Mouse (Mus musculus) embryonic facial prominence, embryonic 10.5 days (tissue): Measurements from ENCODE around the gene Serpina10. TPM values are rescaled to one million over a fixed set of nuclear protein-coding genes. Genes with fewer than 3 reads are reported as not detected.

Experiments
- DNase-seq: peaks from one replicate; pipeline ENCODE4 v3.0.0-alpha.2; 2017; ENCODE audit warnings: low spot score
- H3K27ac ChIP-seq: fragments of 300-500 bp; sonication (generic); replicated peaks from 2 replicates; pipeline ENCODE4 v1.5.1; 2016; ENCODE audit warnings: mild to moderate bottlenecking
- H3K27me3 ChIP-seq: fragments of 300-500 bp; sonication (generic); replicated peaks from 2 replicates; pipeline ENCODE4 v1.6.1; 2016; ENCODE audit warnings: low read depth, mild to moderate bottlenecking; ENCODE audit not compliant: poor library complexity, severe bottlenecking
- H3K36me3 ChIP-seq: fragments of 300-500 bp; sonication (generic); replicated peaks from 2 replicates; pipeline ENCODE4 v1.6.1; 2016; ENCODE audit warnings: mild to moderate bottlenecking, moderate library complexity
- H3K4me1 ChIP-seq: fragments of 300-500 bp; sonication (generic); 2 replicates; pipeline ENCODE4 v1.6.1; 2016
- H3K4me3 ChIP-seq: fragments of 300-500 bp; sonication (generic); 2 replicates; pipeline ENCODE4 v1.5.1; 2016; ENCODE audit warnings: mild to moderate bottlenecking, moderate library complexity
- H3K9me3 ChIP-seq: fragments of 300-500 bp; sonication (generic); 2 replicates; pipeline ENCODE4 v1.6.1; 2016; ENCODE audit warnings: mild to moderate bottlenecking
- WGBS: fragments of 180-500 bp; shearing (Covaris S2); methylation state at CpG from one replicate; pipeline ENCODE4 v1.1.7; 2016; 5-methylcytosine and 5-hydroxymethylcytosine counted together
- polyA plus RNA-seq: library from polyadenylated mRNA; unstranded; fragments of >200 nt; fragmentation: Nextera tagmentation; extraction: Ambion mirVana; gene quantifications from 2 replicates; pipeline ENCODE4 v1.2.1, GENCODE M21; 2016

The Serpina10 gene
- polyA plus RNA-seq, 1 experiment from 2014 or later = not detected

GRCm38 (mm10) chr12:103655123-103656044 is 24.1 kb upstream of the Serpina10 start:
- no peak for DNase-seq
- Histone ChIP-seq H3K27me3 (no peaks in the 10 kb centered on the region), H3K36me3 (no peaks in the 10 kb centered on the region), H3K27ac (no peak overlapping the region), H3K4me3 (no peak overlapping the region), H3K9me3 (no peaks in the 10 kb centered on the region), H3K4me1 (no peaks in the 10 kb centered on the region)
- 84% methylated on average over 7 of the region's 7 CpGs for WGBS

GRCm38 (mm10) chr12:103653836-103654235 is 22.6 kb upstream of the Serpina10 start:
- WGBS = 88% methylated on average over 2 of the region's 2 CpGs
- Histone ChIP-seq H3K27me3 (no peaks in the 10 kb centered on the region), H3K4me1 (no peaks in the 10 kb centered on the region), H3K9me3 (no peaks in the 10 kb centered on the region), H3K36me3 (no peaks in the 10 kb centered on the region), H3K27ac (no peak overlapping the region), H3K4me3 (no peak overlapping the region)
- DNase-seq = no peak

GRCm38 (mm10) chr12:103646314-103646713 is 15.1 kb upstream of the Serpina10 start:
- no peaks in the 10 kb centered on the region for H3K9me3 ChIP-seq
- WGBS = 66% methylated on average over 2 of the region's 2 CpGs
- H3K27me3 ChIP-seq = no peaks in the 10 kb centered on the region
- H3K4me1 ChIP-seq = no peaks in the 10 kb centered on the region
- no peak for DNase-seq
- no peaks in the 10 kb centered on the region for H3K36me3 ChIP-seq
- H3K27ac ChIP-seq = no peak overlapping the region
- H3K4me3 ChIP-seq = no peak overlapping the region

- Histone ChIP-seq H3K36me3 (no peaks in the 10 kb centered on the region), H3K4me3 (no peak overlapping the region), H3K27ac (no peak overlapping the region), H3K4me1 (no peaks in the 10 kb centered on the region), H3K9me3 (no peaks in the 10 kb centered on the region), H3K27me3 (no peaks in the 10 kb centered on the region)
- 37% methylated on average over 5 of the region's 5 CpGs for WGBS
- no peak for DNase-seq
Measured at GRCm38 (mm10) chr12:103644601-103645000, 13.4 kb upstream of the Serpina10 start.

- Histone ChIP-seq H3K36me3 (no peaks in the 10 kb centered on the region), H3K9me3 (no peaks in the 10 kb centered on the region), H3K27ac (no peak overlapping the region), H3K27me3 (no peaks in the 10 kb centered on the region), H3K4me3 (no peak overlapping the region), H3K4me1 (no peaks in the 10 kb centered on the region)
- 81% methylated on average over 3 of the region's 3 CpGs for WGBS
- DNase-seq = no peak
Measured at GRCm38 (mm10) chr12:103643818-103644217, 12.6 kb upstream of the Serpina10 start.

GRCm38 (mm10) chr12:103643336-103643735 is 12.1 kb upstream of the Serpina10 start:
- Histone ChIP-seq H3K27ac (no peak overlapping the region), H3K4me1 (no peaks in the 10 kb centered on the region), H3K4me3 (no peak overlapping the region), H3K27me3 (no peaks in the 10 kb centered on the region), H3K9me3 (no peaks in the 10 kb centered on the region), H3K36me3 (no peaks in the 10 kb centered on the region)
- peak; percentile 79 for DNase-seq
- under 1% methylated on average over 2 of the region's 2 CpGs for WGBS

GRCm38 (mm10) chr12:103635846-103636245 is 4.6 kb upstream of the Serpina10 start:
- WGBS = 85% methylated on average over 2 of the region's 2 CpGs

GRCm38 (mm10) chr12:103634430-103634829 is 3.2 kb upstream of the Serpina10 start:
- Histone ChIP-seq H3K4me1 (no peaks in the 10 kb centered on the region), H3K36me3 (no peaks in the 10 kb centered on the region), H3K9me3 (no peaks in the 10 kb centered on the region), H3K27ac (no peak overlapping the region), H3K27me3 (no peaks in the 10 kb centered on the region), H3K4me3 (no peak overlapping the region)
- no peak for DNase-seq
- 80% methylated on average over 2 of the region's 2 CpGs for WGBS

More at GRCm38 (mm10) chr12:103635846-103636245, 4.6 kb upstream of the Serpina10 start:
- Histone ChIP-seq H3K4me3 (no peak overlapping the region), H3K27ac (no peak overlapping the region), H3K4me1 (no peaks in the 10 kb centered on the region), H3K9me3 (no peaks in the 10 kb centered on the region), H3K36me3 (no peaks in the 10 kb centered on the region), H3K27me3 (no peaks in the 10 kb centered on the region)
- no peak for DNase-seq

- WGBS = 90% methylated on average over 10 of the region's 10 CpGs
Measured at GRCm38 (mm10) chr12:103616860-103617261, 14.4 kb downstream of the Serpina10 start.

GRCm38 (mm10) chr12:103615734-103616133 is 15.5 kb downstream of the Serpina10 start:
- Histone ChIP-seq H3K27ac (no peak overlapping the region), H3K9me3 (no peaks in the 10 kb centered on the region), H3K4me1 (no peaks in the 10 kb centered on the region), H3K27me3 (no peaks in the 10 kb centered on the region), H3K4me3 (no peak overlapping the region), H3K36me3 (no peaks in the 10 kb centered on the region)
- no peak for DNase-seq
- 88% methylated on average over 4 of the region's 4 CpGs for WGBS

More at GRCm38 (mm10) chr12:103616860-103617261, 14.4 kb downstream of the Serpina10 start:
- Histone ChIP-seq H3K4me3 (no peak overlapping the region), H3K4me1 (no peaks in the 10 kb centered on the region), H3K9me3 (no peaks in the 10 kb centered on the region), H3K27ac (no peak overlapping the region), H3K27me3 (no peaks in the 10 kb centered on the region), H3K36me3 (no peaks in the 10 kb centered on the region)
- DNase-seq = no peak

- no peaks in the 10 kb centered on the region for H3K4me1 ChIP-seq
- DNase-seq = no peak
- no peaks in the 10 kb centered on the region for H3K9me3 ChIP-seq
- no peaks in the 10 kb centered on the region for H3K36me3 ChIP-seq
- H3K27me3 ChIP-seq = no peaks in the 10 kb centered on the region
- 92% methylated on average over 1 of the region's 1 CpGs for WGBS
- no peak overlapping the region for H3K4me3 ChIP-seq
- no peak overlapping the region for H3K27ac ChIP-seq
Measured at GRCm38 (mm10) chr12:103615141-103615540, 16.1 kb downstream of the Serpina10 start.

- WGBS = 65% methylated on average over 3 of the region's 3 CpGs
- Histone ChIP-seq H3K36me3 (no peaks in the 10 kb centered on the region), H3K9me3 (no peaks in the 10 kb centered on the region), H3K4me1 (no peaks in the 10 kb centered on the region), H3K27me3 (no peaks in the 10 kb centered on the region), H3K4me3 (no peak overlapping the region), H3K27ac (no peak overlapping the region)
- no peak for DNase-seq
Measured at GRCm38 (mm10) chr12:103601839-103602238, 29.4 kb downstream of the Serpina10 start.

- no peaks in the 10 kb centered on the region for H3K9me3 ChIP-seq
- WGBS = 21% methylated on average over 3 of the region's 3 CpGs
- no peaks in the 10 kb centered on the region for H3K27me3 ChIP-seq
- no peak for DNase-seq
- no peaks in the 10 kb centered on the region for H3K4me1 ChIP-seq
- H3K4me3 ChIP-seq = no peak overlapping the region
- no peaks in the 10 kb centered on the region for H3K36me3 ChIP-seq
- no peak overlapping the region for H3K27ac ChIP-seq
Measured at GRCm38 (mm10) chr12:103600364-103600763, 30.9 kb downstream of the Serpina10 start.
